Mouse (Mus musculus) stomach, embryonic 15.5 days (tissue): ENCODE results near the gene Tsen34. TPM values are rescaled to one million over a fixed set of nuclear protein-coding genes. Genes with fewer than 3 reads are reported as not detected.

Experiments
- microRNA-seq: library from miRNA; unstranded; fragments of <30 nt; microRNA quantifications from one replicate; pipeline ENCODE4, GENCODE M21; 2016
- polyA plus RNA-seq: library from polyadenylated mRNA; unstranded; fragments of >200 nt; fragmentation: Nextera tagmentation; extraction: Ambion mirVana; gene quantifications from 2 replicates; pipeline ENCODE4 v1.2.1, GENCODE M21; 2015

The Tsen34 gene
- polyA plus RNA-seq, 1 experiment from 2014 or later = 261 TPM

Small RNA genes within 50 kb of the gene (microRNA-seq; reads per million reads assigned to microRNA genes)
- 3.7 reads per million, percentile 14 among the genes with 10 or more reads in this experiment for gene Mir3572

Other genes with a start within 250 kb of the Tsen34 start
- 0.41 and 0.48 TPM in 2 replicates for gene Tarm1, start 190.2 kb upstream of the Tsen34 start, polyA plus RNA-seq
- 0.06 and 0.26 TPM in 2 replicates for gene Oscar, start 76.7 kb upstream of the Tsen34 start, polyA plus RNA-seq
- gene Ndufa3, start 75.5 kb upstream of the Tsen34 start, polyA plus RNA-seq = 456 and 472 TPM in 2 replicates
- gene Tfpt, start 62.9 kb upstream of the Tsen34 start, polyA plus RNA-seq = 23.7 and 25.2 TPM in 2 replicates
- gene Prpf31, start 62.9 kb upstream of the Tsen34 start, polyA plus RNA-seq = 82.5 and 90.0 TPM in 2 replicates
- 44.6 and 46.4 TPM in 2 replicates for gene Cnot3, start 47.6 kb upstream of the Tsen34 start, polyA plus RNA-seq
- 17.7 and 18.3 TPM in 2 replicates for gene Leng1, start 27.0 kb upstream of the Tsen34 start, polyA plus RNA-seq
- gene Tmc4, start 15.3 kb upstream of the Tsen34 start, polyA plus RNA-seq = 70.9 and 72.8 TPM in 2 replicates
- 51.2 and 53.2 TPM in 2 replicates for gene Mboat7, start 660 bp downstream of the Tsen34 start, polyA plus RNA-seq
- gene Rps9, start 11.1 kb downstream of the Tsen34 start, polyA plus RNA-seq = 1,416 and 1,486 TPM in 2 replicates
- gene Pirb, start 27.5 kb downstream of the Tsen34 start, polyA plus RNA-seq = 2.4 and 2.9 TPM in 2 replicates
- 0.13 and 0.23 TPM in 2 replicates for gene Gm15448, start 132.8 kb downstream of the Tsen34 start, polyA plus RNA-seq
- 0.72 and 0.92 TPM in 2 replicates for gene Pira2, start 152.2 kb downstream of the Tsen34 start, polyA plus RNA-seq
- 0.79 and 1.1 TPM in 2 replicates for gene Gm14548, start 205.3 kb downstream of the Tsen34 start, polyA plus RNA-seq
- gene Lilra6, start 222.6 kb downstream of the Tsen34 start, polyA plus RNA-seq = 0.72 and 1.2 TPM in 2 replicates